Mouse (Mus musculus): ENCODE data around the gene Rreb1.

- no peak for TF ChIP-seq CTCF (IDR thresholded peaks at IDR 0.05; ENCODE audit: low read depth)
- no peak for TF ChIP-seq EP300 (IDR thresholded peaks at IDR 0.05; ENCODE audit: low read depth)
Measured at GRCm38 (mm10) chr13:37880035-37880434, 101.8 kb downstream of the Rreb1 start.

Data from liver, postnatal 0 days (tissue).